Mouse (Mus musculus): ENCODE measurements around the gene Nap1l1.
A peak's percentile ranks its signal among the peaks of the same experiment; 100 is the strongest.
"Not testable (repeated sequence)": the region's sequence is repeated elsewhere in the genome, so short reads cannot be mapped to it uniquely, and the experiment has no call there.

Nap1l1 gene

GRCm38 (mm10) chr10:111472686-111473510 lies at the start of gene Nap1l1:
Nap1l1 (plus strand) TSS chr10:111473223.
- peak; percentile 95 for DNase-seq (ENCODE audit: low read depth, low spot score)

GRCm38 (mm10) chr10:111426491-111426890 lies 46.5 kb upstream of the Nap1l1 start:
- DNase-seq (ENCODE audit: low read depth, low spot score): no peak

- no peak for DNase-seq (ENCODE audit: low read depth, low spot score)
Measured at GRCm38 (mm10) chr10:111433502-111433901, 39.5 kb upstream of the Nap1l1 start.

- DNase-seq (ENCODE audit: low read depth, low spot score): no peak
Measured at GRCm38 (mm10) chr10:111441034-111441440, 32.0 kb upstream of the Nap1l1 start.

- no peak for DNase-seq (ENCODE audit: low read depth, low spot score)
Measured at GRCm38 (mm10) chr10:111444199-111444598, 28.8 kb upstream of the Nap1l1 start.

- DNase-seq (ENCODE audit: low read depth, low spot score): peak; percentile 4
Measured at GRCm38 (mm10) chr10:111445939-111446671, 26.9 kb upstream of the Nap1l1 start.

- not testable (repeated sequence) for DNase-seq (ENCODE audit: low read depth, low spot score)
Measured at GRCm38 (mm10) chr10:111446672-111447008, 26.4 kb upstream of the Nap1l1 start.

- not testable (repeated sequence) for DNase-seq (ENCODE audit: low read depth, low spot score)
Measured at GRCm38 (mm10) chr10:111449662-111450061, 23.4 kb upstream of the Nap1l1 start.

GRCm38 (mm10) chr10:111451683-111452322 lies 21.2 kb upstream of the Nap1l1 start:
- DNase-seq (ENCODE audit: low read depth, low spot score): no peak

- DNase-seq (ENCODE audit: low read depth, low spot score): no peak
Measured at GRCm38 (mm10) chr10:111452426-111452825, 20.6 kb upstream of the Nap1l1 start.

- DNase-seq (ENCODE audit: low read depth, low spot score): no peak
Measured at GRCm38 (mm10) chr10:111454698-111455308, 18.2 kb upstream of the Nap1l1 start.

- DNase-seq (ENCODE audit: low read depth, low spot score): no peak
Measured at GRCm38 (mm10) chr10:111458088-111458487, 14.9 kb upstream of the Nap1l1 start.

GRCm38 (mm10) chr10:111459040-111459439 lies 14.0 kb upstream of the Nap1l1 start:
- DNase-seq (ENCODE audit: low read depth, low spot score): no peak

GRCm38 (mm10) chr10:111459874-111460273 lies 13.1 kb upstream of the Nap1l1 start:
- DNase-seq (ENCODE audit: low read depth, low spot score): no peak

GRCm38 (mm10) chr10:111460381-111460780 lies 12.6 kb upstream of the Nap1l1 start:
- no peak for DNase-seq (ENCODE audit: low read depth, low spot score)

GRCm38 (mm10) chr10:111464833-111465232 lies 8.2 kb upstream of the Nap1l1 start:
- DNase-seq (ENCODE audit: low read depth, low spot score): no peak

- DNase-seq (ENCODE audit: low read depth, low spot score): no peak
Measured at GRCm38 (mm10) chr10:111465409-111465808, 7.6 kb upstream of the Nap1l1 start.

- DNase-seq (ENCODE audit: low read depth, low spot score): no peak
Measured at GRCm38 (mm10) chr10:111471166-111471565, 1.9 kb upstream of the Nap1l1 start.

- peak; percentile 69 for DNase-seq (ENCODE audit: low read depth, low spot score)
Measured at GRCm38 (mm10) chr10:111473511-111474371, 718 bp downstream of the Nap1l1 start.

GRCm38 (mm10) chr10:111476301-111476700 lies 3.3 kb downstream of the Nap1l1 start:
- no peak for DNase-seq (ENCODE audit: low read depth, low spot score)

GRCm38 (mm10) chr10:111476989-111477510 lies 4.0 kb downstream of the Nap1l1 start:
- peak; percentile 51 for DNase-seq (ENCODE audit: low read depth, low spot score)
